Mouse (Mus musculus): Measurements from ENCODE around the gene Pias3. TPM values are rescaled to one million over a fixed set of nuclear protein-coding genes. Genes with fewer than 3 reads are reported as not detected.

The Pias3 gene
- polyA plus RNA-seq, 2 experiments = 52.2 to 100 TPM

DNA sequence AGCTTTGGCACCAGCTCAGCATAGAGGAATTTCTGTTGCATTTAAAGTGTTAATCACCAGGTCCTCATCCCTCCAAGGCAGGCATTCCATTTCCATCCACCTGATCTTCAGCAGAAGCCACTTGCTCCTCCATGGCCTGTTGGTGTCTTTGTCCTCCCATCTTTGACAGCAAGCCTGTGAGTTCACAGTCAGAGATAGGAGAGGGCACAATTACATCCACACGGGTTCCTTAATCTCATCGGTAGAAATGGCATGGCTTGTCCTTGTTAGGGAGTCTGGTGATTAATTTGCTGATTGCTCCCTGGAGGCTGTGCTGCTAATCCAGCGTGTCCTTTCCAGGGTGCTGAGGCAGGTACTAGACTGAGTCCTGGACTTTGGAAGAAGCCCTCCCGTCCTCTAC lies 22.7 kb upstream of the Pias3 start:
- Histone ChIP-seq H3K36me3 (ENCODE audit: control insufficient read depth, insufficient read depth, low read length) (no peaks in the 10 kb centered on the region), H3K4me3 (replicated peaks; ENCODE audit: low read length) (no peak overlapping the region), H3K9ac (ENCODE audit: low read depth, low read length, severe bottlenecking) (no peak overlapping the region), H3K4me2 (replicated peaks; ENCODE audit: low read depth, low read length, severe bottlenecking) (no peak overlapping the region), H3K9me3 (ENCODE audit: control insufficient read depth, low read length) (no peaks in the 10 kb centered on the region), H3K4me1 (ENCODE audit: control insufficient read depth, insufficient read depth, low read length) (peaks cover 14% of the 10 kb centered on the region), H3K27ac (replicated peaks; ENCODE audit: low read depth, low read length) (no peak overlapping the region), H3K27me3 (ENCODE audit: control insufficient read depth, insufficient read depth, low read length) (no peaks in the 10 kb centered on the region)
- no peak for ATAC-seq (ENCODE audit: low FRiP score, low read depth)
- WGBS = 73% methylated on average over 4 of the region's 4 CpGs
- DNase-seq (ENCODE audit: low spot score) = no peak
- TF ChIP-seq POLR2A (IDR thresholded peaks at IDR 0.05; ENCODE audit: borderline replicate concordance, extremely low read depth, insufficient read depth, insufficient read length) = no peak

DNA sequence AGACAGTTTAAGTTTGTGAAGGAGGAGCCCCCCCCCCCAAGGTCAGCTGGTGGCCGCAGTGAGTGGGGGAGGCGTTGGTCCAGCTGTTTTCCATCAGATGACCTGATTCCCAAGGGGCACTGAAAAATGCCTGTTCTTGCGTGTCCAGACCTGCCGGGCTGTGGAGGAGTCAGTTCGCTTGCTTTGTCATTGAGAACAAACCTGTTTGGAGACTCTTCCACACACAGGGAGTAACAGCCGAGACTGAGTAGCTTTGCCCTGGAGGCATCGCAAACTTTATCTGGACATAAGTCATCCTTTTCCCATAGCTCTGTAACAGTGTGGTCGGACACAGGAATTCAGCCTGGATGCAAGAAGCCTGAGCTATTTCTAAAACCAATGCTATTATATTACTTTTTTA lies 21.7 kb upstream of the Pias3 start:
- peak; percentile 54; the same call in 1 of the 2 replicates for ATAC-seq (ENCODE audit: low FRiP score, low read depth)
- Histone ChIP-seq H3K27ac (replicated peaks; ENCODE audit: low read depth, low read length) (peak overlapping the region; percentile 56; the same call in 1 of the 2 replicates), H3K36me3 (ENCODE audit: control insufficient read depth, insufficient read depth, low read length) (no peaks in the 10 kb centered on the region), H3K4me3 (replicated peaks; ENCODE audit: low read length) (no peak overlapping the region), H3K4me1 (ENCODE audit: control insufficient read depth, insufficient read depth, low read length) (peaks cover 13% of the 10 kb centered on the region), H3K4me2 (replicated peaks; ENCODE audit: low read depth, low read length, severe bottlenecking) (peak overlapping the region; percentile 30; the same call in 1 of the 2 replicates), H3K27me3 (ENCODE audit: control insufficient read depth, insufficient read depth, low read length) (no peaks in the 10 kb centered on the region), H3K9me3 (ENCODE audit: control insufficient read depth, low read length) (no peaks in the 10 kb centered on the region), H3K9ac (ENCODE audit: low read depth, low read length, severe bottlenecking) (no peak overlapping the region)
- peak; percentile 46 for DNase-seq (ENCODE audit: low spot score)
- TF ChIP-seq POLR2A (IDR thresholded peaks at IDR 0.05; ENCODE audit: borderline replicate concordance, extremely low read depth, insufficient read depth, insufficient read length) = no peak
- WGBS = 12% methylated on average over 8 of the region's 8 CpGs

DNA sequence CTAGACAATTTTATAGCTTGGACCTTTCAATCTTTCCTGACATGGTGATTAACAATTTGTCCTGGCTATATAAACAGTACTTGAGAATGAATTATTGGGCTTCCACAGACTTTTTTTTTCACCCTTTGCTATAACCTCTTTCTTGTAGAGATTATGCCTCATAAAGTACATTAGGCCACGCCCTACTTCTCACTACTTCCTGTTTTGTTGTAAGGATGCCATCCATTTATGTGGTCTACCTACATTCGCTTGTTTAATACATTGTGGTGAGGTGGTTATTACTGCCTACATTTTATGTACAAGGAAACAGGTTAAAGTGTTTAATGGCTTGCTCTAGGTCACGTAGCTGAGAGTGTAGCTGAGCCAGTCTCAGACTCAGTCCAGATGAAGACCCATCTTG lies 21.0 kb upstream of the Pias3 start:
- DNase-seq (ENCODE audit: low spot score) (no peak), ATAC-seq (ENCODE audit: low FRiP score, low read depth) (no peak)

DNA sequence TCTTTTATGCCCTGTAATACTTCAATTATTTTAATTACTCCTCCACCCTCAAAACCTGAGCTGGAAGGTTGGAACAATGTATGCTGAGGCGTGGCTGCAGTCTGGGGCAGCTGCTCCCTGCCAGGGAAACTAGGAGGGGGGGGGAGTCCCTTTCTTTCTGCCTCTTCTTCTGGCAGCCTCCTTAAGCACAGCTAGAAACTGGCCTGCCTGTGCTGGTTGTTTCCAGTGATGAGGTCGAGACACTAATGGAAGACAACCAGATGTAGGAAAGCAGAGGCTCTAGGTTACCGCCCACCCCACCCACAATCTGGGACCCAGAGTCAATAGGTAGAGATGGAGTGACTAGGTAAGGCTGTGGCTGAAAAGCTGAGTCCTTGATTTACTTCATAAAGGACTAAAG lies 20.5 kb upstream of the Pias3 start:
- 43% methylated on average over 3 of the region's 3 CpGs for WGBS
- TF ChIP-seq POLR2A (IDR thresholded peaks at IDR 0.05; ENCODE audit: borderline replicate concordance, extremely low read depth, insufficient read depth, insufficient read length) = no peak
- Histone ChIP-seq H3K9me3 (ENCODE audit: control insufficient read depth, low read length) (no peaks in the 10 kb centered on the region), H3K36me3 (ENCODE audit: control insufficient read depth, insufficient read depth, low read length) (no peaks in the 10 kb centered on the region), H3K27ac (replicated peaks; ENCODE audit: low read depth, low read length) (no peak overlapping the region), H3K4me2 (replicated peaks; ENCODE audit: low read depth, low read length, severe bottlenecking) (no peak overlapping the region), H3K4me3 (replicated peaks; ENCODE audit: low read length) (no peak overlapping the region), H3K4me1 (ENCODE audit: control insufficient read depth, insufficient read depth, low read length) (peaks cover 6% of the 10 kb centered on the region; the same call in 1 of the 2 replicates), H3K27me3 (ENCODE audit: control insufficient read depth, insufficient read depth, low read length) (no peaks in the 10 kb centered on the region), H3K9ac (ENCODE audit: low read depth, low read length, severe bottlenecking) (no peak overlapping the region)
- ATAC-seq (ENCODE audit: low FRiP score, low read depth) (no peak), DNase-seq (ENCODE audit: low spot score) (no peak)

More for the DNA sequence above, 21.0 kb upstream of the Pias3 start:
- Histone ChIP-seq H3K9ac (ENCODE audit: low read depth, low read length, severe bottlenecking) (no peak overlapping the region), H3K9me3 (ENCODE audit: control insufficient read depth, low read length) (no peaks in the 10 kb centered on the region), H3K4me2 (replicated peaks; ENCODE audit: low read depth, low read length, severe bottlenecking) (no peak overlapping the region), H3K27me3 (ENCODE audit: control insufficient read depth, insufficient read depth, low read length) (no peaks in the 10 kb centered on the region), H3K4me1 (ENCODE audit: control insufficient read depth, insufficient read depth, low read length) (peaks cover 10% of the 10 kb centered on the region; the same call in 1 of the 2 replicates), H3K27ac (replicated peaks; ENCODE audit: low read depth, low read length) (no peak overlapping the region), H3K4me3 (replicated peaks; ENCODE audit: low read length) (no peak overlapping the region), H3K36me3 (ENCODE audit: control insufficient read depth, insufficient read depth, low read length) (no peaks in the 10 kb centered on the region)
- no peak for TF ChIP-seq POLR2A (IDR thresholded peaks at IDR 0.05; ENCODE audit: borderline replicate concordance, extremely low read depth, insufficient read depth, insufficient read length)
- 50% methylated on average over 3 of the region's 3 CpGs for WGBS

DNA sequence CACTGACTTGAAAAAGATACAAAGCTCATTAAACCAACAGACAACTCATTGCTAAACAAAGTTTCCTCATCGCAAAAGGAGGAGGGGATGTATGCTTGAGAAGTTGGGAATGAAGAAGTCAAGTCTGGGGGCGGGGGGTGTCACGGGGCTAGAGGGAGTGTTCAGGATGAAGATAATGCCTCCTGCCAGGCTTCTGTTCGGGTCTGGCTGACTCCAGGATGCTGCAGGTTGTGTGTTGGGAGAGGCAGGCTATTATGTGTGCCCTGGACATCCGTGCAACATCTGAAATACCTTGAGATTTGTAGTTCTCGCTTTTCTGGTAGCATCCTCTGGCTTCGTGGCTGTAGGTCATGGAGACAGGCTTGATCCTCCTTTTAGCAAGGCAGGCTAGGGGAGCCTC lies 17.7 kb upstream of the Pias3 start:
- H3K9me3 ChIP-seq (ENCODE audit: control insufficient read depth, low read length) = no peaks in the 10 kb centered on the region
- ATAC-seq (ENCODE audit: low FRiP score, low read depth) = no peak
- no peak for TF ChIP-seq POLR2A (IDR thresholded peaks at IDR 0.05; ENCODE audit: borderline replicate concordance, extremely low read depth, insufficient read depth, insufficient read length)
- no peak overlapping the region for H3K9ac ChIP-seq (ENCODE audit: low read depth, low read length, severe bottlenecking)
- no peak for DNase-seq (ENCODE audit: low spot score)
- H3K27ac ChIP-seq (replicated peaks; ENCODE audit: low read depth, low read length) = no peak overlapping the region
- H3K27me3 ChIP-seq (ENCODE audit: control insufficient read depth, insufficient read depth, low read length) = no peaks in the 10 kb centered on the region
- no peak overlapping the region for H3K4me3 ChIP-seq (replicated peaks; ENCODE audit: low read length)
- 72% methylated on average over 7 of the region's 7 CpGs for WGBS
- H3K4me2 ChIP-seq (replicated peaks; ENCODE audit: low read depth, low read length, severe bottlenecking) = no peak overlapping the region
- no peaks in the 10 kb centered on the region for H3K36me3 ChIP-seq (ENCODE audit: control insufficient read depth, insufficient read depth, low read length)
- H3K4me1 ChIP-seq (ENCODE audit: control insufficient read depth, insufficient read depth, low read length) = peaks cover 6% of the 10 kb centered on the region; the same call in 1 of the 2 replicates
